Mouse (Mus musculus) myocyte (in vitro differentiated cells): ENCODE measurements around the gene Rps19bp1.

Source experiments
- POLR2A ChIP-seq: IDR thresholded peaks from one replicate; pipeline ENCODE4 v1.6.1; 2011; ENCODE audit warnings: low read depth, mild to moderate bottlenecking, control low read depth, moderate library complexity; ENCODE audit not compliant: insufficient read length
- USF1 ChIP-seq: IDR thresholded peaks from one replicate; pipeline ENCODE4 v1.6.1; 2011; ENCODE audit warnings: low read depth, mild to moderate bottlenecking, control low read depth, moderate library complexity

DNA sequence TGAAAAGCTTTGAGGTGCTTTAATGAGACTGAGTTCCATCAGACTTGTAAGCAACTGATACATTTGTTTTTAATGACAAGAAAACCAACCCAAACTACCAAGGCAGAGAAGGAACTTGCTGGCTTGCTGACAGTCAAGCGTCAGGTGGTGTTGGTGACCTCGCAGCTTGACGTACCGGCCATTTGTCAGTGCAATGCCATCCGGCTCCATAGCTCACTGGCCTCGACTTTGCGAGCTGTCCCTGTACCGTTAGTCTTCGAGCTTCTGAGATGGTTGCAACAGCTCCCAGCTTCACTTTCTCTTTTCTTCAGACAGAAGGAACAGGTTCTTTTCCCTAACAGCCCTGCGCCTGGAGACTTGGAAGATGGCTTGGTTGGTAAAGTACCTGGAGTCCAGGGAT is 46.6 kb downstream of the Rps19bp1 start:
- TF ChIP-seq USF1 (no peak), POLR2A (no peak)
